Mouse (Mus musculus) ES-E14 (cell line): ENCODE results near the gene Atxn2l. TPM values are rescaled to one million over a fixed set of nuclear protein-coding genes. Genes with fewer than 3 reads are reported as not detected.

ENCODE experiments used
- DNase-seq: peaks from one replicate; pipeline ENCODE4 v3.0.0-alpha.2; 2013; ENCODE audit warnings: low read depth, low spot score
- H3K27ac ChIP-seq: 2 replicates; pipeline ENCODE4 v1.5.1; 2012; ENCODE audit warnings: low read depth, mild to moderate bottlenecking, low read length, moderate library complexity, mixed read lengths; ENCODE audit not compliant: poor library complexity, insufficient read depth, severe bottlenecking
- H3K36me3 ChIP-seq: 2 replicates; pipeline ENCODE4 v1.6.1; 2012; ENCODE audit warnings: mild to moderate bottlenecking, low read length, moderate library complexity, mixed read lengths; ENCODE audit not compliant: control insufficient read depth, poor library complexity, insufficient read depth, severe bottlenecking
- H3K4me1 ChIP-seq, 2 experiments: fragments of 150-350 bp in 1 of 2; sonication (generic) in 1 of 2; 2 replicates each; pipeline ENCODE4 v1.6.1; 2012; ENCODE audit warnings: low read length in 2 of 2, mild to moderate bottlenecking in 1 of 2, mixed read lengths in 1 of 2; ENCODE audit not compliant: control insufficient read depth in 2 of 2, insufficient read depth in 2 of 2, poor library complexity in 1 of 2
- H3K4me3 ChIP-seq, 2 experiments: fragments of 150-350 bp in 1 of 2; sonication (generic) in 1 of 2; 2 replicates each; pipeline ENCODE4 v1.5.1; 2012; ENCODE audit warnings: low read length in 2 of 2, low read depth in 1 of 2, mild to moderate bottlenecking in 1 of 2, mixed read lengths in 1 of 2; ENCODE audit not compliant: insufficient read depth in 1 of 2, poor library complexity in 1 of 2, severe bottlenecking in 1 of 2
- H3K9ac ChIP-seq: 2 replicates; pipeline ENCODE4 v1.6.1; 2012; ENCODE audit warnings: low read depth, mild to moderate bottlenecking, low read length, mixed read lengths; ENCODE audit not compliant: poor library complexity, insufficient read depth, severe bottlenecking
- H3K9me3 ChIP-seq: fragments of 150-350 bp; sonication (generic); 2 replicates; pipeline ENCODE4 v1.6.1; 2012; ENCODE audit warnings: low read depth, mild to moderate bottlenecking, low read length; ENCODE audit not compliant: control insufficient read depth, insufficient read depth
- CHD2 ChIP-seq: IDR thresholded peaks from 2 replicates; pipeline ENCODE4 v1.6.1; 2014; ENCODE audit warnings: mild to moderate bottlenecking, low read depth, low read length, inconsistent platforms
- HCFC1 ChIP-seq: IDR thresholded peaks from 2 replicates; pipeline ENCODE4 v1.6.1; 2012; ENCODE audit warnings: low read length, inconsistent platforms, borderline replicate concordance; ENCODE audit not compliant: insufficient read depth
- MAFK ChIP-seq: IDR thresholded peaks from 2 replicates; pipeline ENCODE4 v1.6.1; 2014; ENCODE audit warnings: mild to moderate bottlenecking, low read depth, low read length, inconsistent platforms; ENCODE audit not compliant: insufficient read depth
- ZC3H11A ChIP-seq: IDR thresholded peaks from 2 replicates; pipeline ENCODE4 v1.6.1; 2012; ENCODE audit warnings: low read depth, mild to moderate bottlenecking, inconsistent platforms, low read length, borderline replicate concordance
- ZNF384 ChIP-seq: IDR thresholded peaks from 2 replicates; pipeline ENCODE4 v1.6.1; 2012; ENCODE audit warnings: low read depth, low read length, inconsistent platforms
- in situ Hi-C, 2 experiments: fragments of 600-800 bp; cut with MboI; formaldehyde crosslinking; loops; one replicate each; pipeline ENCODE4 v1.15.1; 2025; ENCODE audit warnings: low sequenced_read_pairs in 2 of 2, inconsistent platforms in 1 of 2; ENCODE audit not compliant: unreplicated experiment in 2 of 2
- total RNA-seq: library from RNA; depleted of rRNA; stranded (reverse); fragments of 300-350 nt; gene quantifications from 2 replicates; pipeline ENCODE4 v1.2.3, GENCODE M21; 2012

Atxn2l gene
- total RNA-seq, 1 experiment = 72.3 TPM

DNA sequence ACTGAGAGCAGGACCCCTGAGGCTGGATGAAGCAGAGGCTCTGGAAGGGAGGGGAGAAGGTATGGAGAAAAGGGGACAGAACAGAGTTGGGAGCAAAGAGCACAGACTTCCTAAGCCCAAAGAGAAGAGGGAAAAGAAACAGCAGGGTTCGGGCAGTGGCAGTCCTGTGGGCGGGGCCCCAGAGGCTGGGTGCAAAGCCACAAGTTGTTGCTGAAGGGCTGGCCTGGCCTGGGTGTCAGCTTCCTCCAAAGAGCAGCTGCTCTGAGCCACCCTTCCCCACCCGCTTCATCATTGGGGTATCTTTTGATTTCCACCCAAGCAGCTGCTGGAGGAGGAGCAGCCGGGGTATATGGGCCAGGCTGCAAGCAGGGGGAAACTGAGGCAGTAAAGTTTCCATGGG is 39.1 kb downstream of the Atxn2l start:
- in situ Hi-C loops = no loop called here
- H3K27ac ChIP-seq = no peak overlapping the region
- no peaks in the 10 kb centered on the region for H3K9me3 ChIP-seq
- peaks cover 23% of the 10 kb centered on the region for H3K36me3 ChIP-seq
- no peak for DNase-seq
- TF ChIP-seq ZNF384 = no peak
- TF ChIP-seq MAFK = no peak
- TF ChIP-seq CHD2 = no peak
- TF ChIP-seq HCFC1 = no peak
- TF ChIP-seq ZC3H11A = no peak
- no peak overlapping the region for H3K9ac ChIP-seq
- no peak overlapping the region for H3K4me3 ChIP-seq
- peaks cover 3 to 43% of the 10 kb centered on the region in 2 experiments; a peak in 3 of 4 replicates for H3K4me1 ChIP-seq

DNA sequence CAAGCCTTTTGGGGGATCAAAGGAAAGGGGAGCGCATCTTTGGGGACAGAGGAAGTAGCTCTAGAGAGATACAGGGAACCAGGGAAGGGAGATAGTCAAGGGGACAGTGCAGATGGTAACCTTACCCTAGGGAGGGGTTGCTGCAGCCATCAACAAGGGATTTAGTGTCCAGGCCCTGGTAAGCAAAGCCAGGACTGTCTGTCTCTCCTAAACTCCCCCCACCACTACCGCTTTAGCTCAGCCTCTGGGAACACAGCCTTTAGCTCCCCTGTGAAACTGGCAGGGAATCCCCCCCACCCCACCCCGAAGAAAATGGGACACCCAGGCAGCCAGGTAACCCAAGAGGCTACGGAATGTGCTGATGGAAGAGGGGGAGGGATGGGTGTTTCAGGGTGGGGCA is 39.7 kb downstream of the Atxn2l start:
- in situ Hi-C loops = no loop called here
- no peak overlapping the region for H3K9ac ChIP-seq

GRCm38 (mm10) chr7:126463004-126463403 is 40.2 kb downstream of the Atxn2l start, which contains the start of gene Atp2a1:
Gene Atp2a1 (minus strand): TSS chr7:126463108.
- H3K27ac ChIP-seq = no peak within 1 kb of the TSS
- no peak within 1 kb of the TSS for H3K9ac ChIP-seq
- H3K36me3 ChIP-seq = peaks cover 12% of the 10 kb centered on the region
- in situ Hi-C loops = no loop called here
- H3K4me1 ChIP-seq = peaks cover 3 to 40% of the 10 kb centered on the region in 2 experiments; a peak in 3 of 4 replicates
- H3K4me3 ChIP-seq = no peak within 1 kb of the TSS
- no peak for DNase-seq
- TF ChIP-seq ZNF384 (no peak), MAFK (no peak), CHD2 (no peak), HCFC1 (no peak), ZC3H11A (no peak)
- H3K9me3 ChIP-seq = no peaks in the 10 kb centered on the region

More for the DNA sequence above, 39.7 kb downstream of the Atxn2l start:
- TF ChIP-seq HCFC1 (no peak), ZNF384 (no peak), ZC3H11A (no peak), CHD2 (no peak), MAFK (no peak)
- H3K36me3 ChIP-seq = peaks cover 18% of the 10 kb centered on the region
- H3K9me3 ChIP-seq = no peaks in the 10 kb centered on the region
- no peak for DNase-seq
- H3K27ac ChIP-seq = no peak overlapping the region
- H3K4me1 ChIP-seq = peaks cover 3 to 43% of the 10 kb centered on the region in 2 experiments; a peak in 3 of 4 replicates
- no peak overlapping the region for H3K4me3 ChIP-seq

DNA sequence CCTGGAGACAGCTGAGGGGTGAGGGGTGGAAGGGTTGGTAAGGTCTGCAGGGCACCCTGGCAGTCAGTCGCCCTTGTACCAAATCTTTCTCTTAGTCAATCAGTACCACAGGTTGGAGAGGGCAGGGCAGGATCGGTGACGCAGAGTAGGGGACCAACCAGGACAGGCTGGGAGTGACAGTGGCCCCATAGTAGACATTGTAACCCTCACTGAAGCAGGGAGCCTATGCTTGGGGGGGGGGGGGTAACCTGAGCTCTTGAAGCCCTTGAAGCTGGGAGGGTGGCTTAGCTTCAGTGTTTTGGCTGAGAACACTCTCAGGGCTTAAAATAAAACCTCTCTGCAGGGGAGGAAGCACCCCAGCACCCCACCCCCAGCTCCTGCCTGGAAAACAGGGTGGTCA is 41.6 kb downstream of the Atxn2l start:
- Histone ChIP-seq H3K27ac (no peak overlapping the region), H3K36me3 (peaks cover under 1% of the 10 kb centered on the region; the same call in 1 of the 2 replicates), H3K9ac (no peak overlapping the region), H3K9me3 (no peaks in the 10 kb centered on the region), H3K4me1 (peaks cover 3 to 32% of the 10 kb centered on the region in 2 experiments; a peak in 3 of 4 replicates), H3K4me3 (no peak overlapping the region)
- in situ Hi-C loops = no loop called here
- no peak for TF ChIP-seq HCFC1
- no peak for TF ChIP-seq ZC3H11A
- TF ChIP-seq ZNF384 = no peak
- no peak for TF ChIP-seq MAFK
- TF ChIP-seq CHD2 = no peak
- no peak for DNase-seq
